In genomic region chr11:69401210-69401637, GRCm38 (mm10) we compare ENCODE assay signal across 8 mouse cellular contexts. TPM values are rescaled to one million over a fixed set of nuclear protein-coding genes. Genes with fewer than 3 reads are reported as not detected.
DNase-seq lines count a peak whose midpoint lies in the region; ATAC-seq and TF ChIP-seq lines count a peak whose summit lies in the region.

No protein-coding gene starts in this region.

- peaks cover 57% of the 10 kb centered on the region for H3K4me1 ChIP-seq in forebrain, embryonic 10.5 days
- H3K4me1 ChIP-seq in heart, embryonic 16.5 days (ENCODE audit: control insufficient read depth, insufficient read depth, low read length) = peaks cover 24% of the 10 kb centered on the region
- peaks cover 6 to 10% of the 10 kb centered on the region in 2 experiments for H3K4me1 ChIP-seq in liver, embryonic 14.5 days (replicated peaks; ENCODE audit: control insufficient read depth in 2 of 2, insufficient read depth in 2 of 2, low read length in 1 of 2)
- H3K4me1 ChIP-seq in neural tube, embryonic 11.5 days (ENCODE audit: control insufficient read depth, insufficient read depth, low read length) = peaks cover 23% of the 10 kb centered on the region
- peaks cover 5% of the 10 kb centered on the region; the same call in 1 of the 2 replicates for H3K4me1 ChIP-seq in stomach, postnatal 0 days (replicated peaks; ENCODE audit: control insufficient read depth, insufficient read depth)

- peak overlapping the region; percentile 31; the same call in 1 of the 2 replicates for H3K27ac ChIP-seq in forebrain, embryonic 10.5 days
- no peak overlapping the region for H3K27ac ChIP-seq in heart, embryonic 16.5 days (ENCODE audit: low read length)
- H3K27ac ChIP-seq in liver, embryonic 14.5 days = no peak overlapping the region
- H3K27ac ChIP-seq in neural tube, embryonic 11.5 days (ENCODE audit: low read depth, low read length) = no peak overlapping the region
- H3K27ac ChIP-seq in stomach, postnatal 0 days (replicated peaks) = no peak overlapping the region

- no peaks in the 10 kb centered on the region for H3K9me3 ChIP-seq in forebrain, embryonic 10.5 days
- no peaks in the 10 kb centered on the region for H3K9me3 ChIP-seq in heart, embryonic 16.5 days (replicated peaks; ENCODE audit: control insufficient read depth, low read length)
- no peaks in the 10 kb centered on the region for H3K9me3 ChIP-seq in liver, embryonic 14.5 days (ENCODE audit: control insufficient read depth, low read length)
- no peaks in the 10 kb centered on the region for H3K9me3 ChIP-seq in neural tube, embryonic 11.5 days (ENCODE audit: control insufficient read depth, low read length)
- no peaks in the 10 kb centered on the region for H3K9me3 ChIP-seq in stomach, postnatal 0 days (ENCODE audit: control insufficient read depth, low read length)

- peak; percentile 35 for ATAC-seq in heart, embryonic 16.5 days (replicated peaks; ENCODE audit: extremely low read depth, insufficient read depth, low FRiP score)
- ATAC-seq in liver, embryonic 14.5 days (ENCODE audit: insufficient read depth) = peak; percentile 70
- ATAC-seq in neural tube, embryonic 11.5 days (ENCODE audit: insufficient read depth, low FRiP score, low TSS enrichment) = peak; percentile 61
- ATAC-seq in stomach, postnatal 0 days (ENCODE audit: low FRiP score, low TSS enrichment) = peak; percentile 81

- peak; percentile 99 for TF ChIP-seq CTCF in liver, embryonic 14.5 days (IDR thresholded peaks at IDR 0.05; ENCODE audit: low read depth)
- peak; percentile 98 for TF ChIP-seq CTCF in stomach, postnatal 0 days (IDR thresholded peaks at IDR 0.05; ENCODE audit: low read depth)

- H3K36me3 ChIP-seq in forebrain, embryonic 10.5 days (replicated peaks) = peaks cover 70% of the 10 kb centered on the region
- H3K36me3 ChIP-seq in heart, embryonic 16.5 days (ENCODE audit: control insufficient read depth, insufficient read depth) = peaks cover 49% of the 10 kb centered on the region
- H3K36me3 ChIP-seq in liver, embryonic 14.5 days (replicated peaks; ENCODE audit: control insufficient read depth, insufficient read depth, low read depth) = peaks cover 14% of the 10 kb centered on the region
- peaks cover 47% of the 10 kb centered on the region for H3K36me3 ChIP-seq in neural tube, embryonic 11.5 days (ENCODE audit: control insufficient read depth, insufficient read depth, low read length)
- peaks cover 42% of the 10 kb centered on the region for H3K36me3 ChIP-seq in stomach, postnatal 0 days (ENCODE audit: control insufficient read depth, insufficient read depth, low read length)

- WGBS in forebrain, embryonic 10.5 days = 19% methylated on average over 22 of the region's 22 CpGs
- 21% methylated on average over 22 of the region's 22 CpGs for WGBS in heart, embryonic 16.5 days
- WGBS in liver, embryonic 14.5 days (ENCODE audit: insufficient replicate concordance) = 29% methylated on average over 22 of the region's 22 CpGs
- 22% methylated on average over 22 of the region's 22 CpGs for WGBS in neural tube, embryonic 11.5 days
- WGBS in stomach, postnatal 0 days = 16% methylated on average over 22 of the region's 22 CpGs

- H3K27me3 ChIP-seq in forebrain, embryonic 10.5 days (ENCODE audit: poor library complexity, severe bottlenecking) = peaks cover 28% of the 10 kb centered on the region
- no peaks in the 10 kb centered on the region for H3K27me3 ChIP-seq in heart, embryonic 16.5 days (ENCODE audit: control insufficient read depth, insufficient read depth, low read length)
- no peaks in the 10 kb centered on the region for H3K27me3 ChIP-seq in liver, embryonic 14.5 days (ENCODE audit: control insufficient read depth, insufficient read depth, low read length)
- H3K27me3 ChIP-seq in neural tube, embryonic 11.5 days (ENCODE audit: control insufficient read depth, insufficient read depth, low read length) = 0 out of 2 replicates have a peak, but pooled peaks cover 4% of the 10 kb centered on the region
- H3K27me3 ChIP-seq in stomach, postnatal 0 days (ENCODE audit: control insufficient read depth, insufficient read depth, low read length) = no peaks in the 10 kb centered on the region

- H3K9ac ChIP-seq in heart, embryonic 16.5 days (ENCODE audit: low read length) = no peak overlapping the region
- H3K9ac ChIP-seq in liver, embryonic 14.5 days (replicated peaks) = no peak overlapping the region
- no peak overlapping the region for H3K9ac ChIP-seq in neural tube, embryonic 11.5 days (ENCODE audit: low read length)
- no peak overlapping the region for H3K9ac ChIP-seq in stomach, postnatal 0 days (ENCODE audit: low read length)

- H3K4me3 ChIP-seq in forebrain, embryonic 10.5 days = peak overlapping the region; percentile 21
- H3K4me3 ChIP-seq in heart, embryonic 16.5 days (ENCODE audit: low read length) = no peak overlapping the region
- no peak overlapping the region for H3K4me3 ChIP-seq in liver, embryonic 14.5 days (ENCODE audit: insufficient read depth in 1 of 2, low read depth in 2 of 2, low read length in 2 of 2)
- peak overlapping the region; percentile 3; the same call in 1 of the 2 replicates for H3K4me3 ChIP-seq in neural tube, embryonic 11.5 days (ENCODE audit: low read depth, low read length)
- no peak overlapping the region for H3K4me3 ChIP-seq in stomach, postnatal 0 days (ENCODE audit: low read depth, low read length)

- no peak overlapping the region for H3K4me2 ChIP-seq in heart, embryonic 16.5 days (ENCODE audit: low read depth, low read length)
- no peak overlapping the region for H3K4me2 ChIP-seq in liver, embryonic 14.5 days (ENCODE audit: low read depth)
- H3K4me2 ChIP-seq in neural tube, embryonic 11.5 days (ENCODE audit: low read depth) = no peak overlapping the region
- H3K4me2 ChIP-seq in stomach, postnatal 0 days (replicated peaks; ENCODE audit: low read depth) = no peak overlapping the region

- peak; percentile 98 for DNase-seq in CD4-positive, CD25-positive, alpha-beta regulatory T cell, adult 2 months (ENCODE audit: low read depth, low spot score)
- DNase-seq in c-Kit-positive CD71-negative TER-119-negative erythroid progenitor cells, embryonic 14.5 days (ENCODE audit: low read depth) = peak; percentile 69
- DNase-seq in forebrain, embryonic 10.5 days (ENCODE audit: extremely low spot score, low spot score) = peak; percentile 84
- peak; percentile 95 to 97 for DNase-seq in kidney, postnatal 25 days
- DNase-seq in liver, embryonic 14.5 days (ENCODE audit: low read depth in 3 of 3, low spot score in 3 of 3) = peak; percentile 79 to 83 (median 81)
- peak; percentile 86 for DNase-seq in neural tube, embryonic 11.5 days (ENCODE audit: low spot score)
- DNase-seq in stomach, postnatal 0 days (ENCODE audit: low spot score) = peak; percentile 95

- no peak for TF ChIP-seq EP300 in liver, embryonic 14.5 days (IDR thresholded peaks at IDR 0.05; ENCODE audit: low read depth)
- no peak for TF ChIP-seq EP300 in stomach, postnatal 0 days (optimal IDR thresholded peaks at IDR 0.05)

RNA-seq across cellular contexts. Expression of gene Tmem88, which starts 3.2 kb away (rescaled TPM):
- polyA plus RNA-seq in forebrain, embryonic 10.5 days (2016; fragmentation: Nextera tagmentation; extraction: Ambion mirVana) = 23.3 and 23.4 TPM in 2 replicates
- 39.6 and 45.2 TPM in 2 replicates for polyA plus RNA-seq in heart, embryonic 16.5 days (2015; fragmentation: Nextera tagmentation; extraction: Ambion mirVana)
- 3.7 and 5.3 TPM in 2 replicates for polyA plus RNA-seq in liver, embryonic 14.5 days (2012; rRNA removed)
- polyA plus RNA-seq in liver, embryonic 14.5 days (2014; fragmentation: Nextera tagmentation; extraction: Ambion mirVana) = 4.6 TPM in 2 replicates
- 13.1 and 17.2 TPM in 2 replicates for polyA plus RNA-seq in neural tube, embryonic 11.5 days (2014; fragmentation: Nextera tagmentation; extraction: Ambion mirVana)
- polyA plus RNA-seq in stomach, postnatal 0 days (2015; fragmentation: Nextera tagmentation; extraction: Ambion mirVana) = 14.9 and 17.8 TPM in 2 replicates

RNA-seq across cellular contexts. Expression of gene Cyb5d1, which starts 5.8 kb away (rescaled TPM):
- polyA plus RNA-seq in forebrain, embryonic 10.5 days (2016; fragmentation: Nextera tagmentation; extraction: Ambion mirVana) = 47.3 and 54.6 TPM in 2 replicates
- polyA plus RNA-seq in heart, embryonic 16.5 days (2015; fragmentation: Nextera tagmentation; extraction: Ambion mirVana) = 25.4 and 27.6 TPM in 2 replicates
- polyA plus RNA-seq in liver, embryonic 14.5 days (2012; rRNA removed) = 4.8 and 8.3 TPM in 2 replicates
- 6.2 and 7.3 TPM in 2 replicates for polyA plus RNA-seq in liver, embryonic 14.5 days (2014; fragmentation: Nextera tagmentation; extraction: Ambion mirVana)
- polyA plus RNA-seq in neural tube, embryonic 11.5 days (2014; fragmentation: Nextera tagmentation; extraction: Ambion mirVana) = 44.7 and 48.4 TPM in 2 replicates
- 9.1 and 9.5 TPM in 2 replicates for polyA plus RNA-seq in stomach, postnatal 0 days (2015; fragmentation: Nextera tagmentation; extraction: Ambion mirVana)

RNA-seq across cellular contexts. Expression of gene Naa38, which starts 5.9 kb away (rescaled TPM):
- 131 and 136 TPM in 2 replicates for polyA plus RNA-seq in forebrain, embryonic 10.5 days (2016; fragmentation: Nextera tagmentation; extraction: Ambion mirVana)
- polyA plus RNA-seq in heart, embryonic 16.5 days (2015; fragmentation: Nextera tagmentation; extraction: Ambion mirVana) = 134 and 135 TPM in 2 replicates
- polyA plus RNA-seq in liver, embryonic 14.5 days (2012; rRNA removed) = 70.9 and 76.9 TPM in 2 replicates
- polyA plus RNA-seq in liver, embryonic 14.5 days (2014; fragmentation: Nextera tagmentation; extraction: Ambion mirVana) = 120 and 127 TPM in 2 replicates
- 125 and 129 TPM in 2 replicates for polyA plus RNA-seq in neural tube, embryonic 11.5 days (2014; fragmentation: Nextera tagmentation; extraction: Ambion mirVana)
- 153 and 170 TPM in 2 replicates for polyA plus RNA-seq in stomach, postnatal 0 days (2015; fragmentation: Nextera tagmentation; extraction: Ambion mirVana)

RNA-seq across cellular contexts. Expression of gene Kdm6b, which starts 12.3 kb away (rescaled TPM):
- polyA plus RNA-seq in forebrain, embryonic 10.5 days (2016; fragmentation: Nextera tagmentation; extraction: Ambion mirVana) = 31.7 TPM in 2 replicates
- polyA plus RNA-seq in heart, embryonic 16.5 days (2015; fragmentation: Nextera tagmentation; extraction: Ambion mirVana) = 17.3 and 18.2 TPM in 2 replicates
- polyA plus RNA-seq in liver, embryonic 14.5 days (2012; rRNA removed) = 1.1 and 1.4 TPM in 2 replicates
- polyA plus RNA-seq in liver, embryonic 14.5 days (2014; fragmentation: Nextera tagmentation; extraction: Ambion mirVana) = 2.9 TPM in 2 replicates
- polyA plus RNA-seq in neural tube, embryonic 11.5 days (2014; fragmentation: Nextera tagmentation; extraction: Ambion mirVana) = 37.9 and 42.0 TPM in 2 replicates
- 12.9 and 13.1 TPM in 2 replicates for polyA plus RNA-seq in stomach, postnatal 0 days (2015; fragmentation: Nextera tagmentation; extraction: Ambion mirVana)

RNA-seq across cellular contexts. Expression of gene Chd3, which starts 32.0 kb away (rescaled TPM):
- polyA plus RNA-seq in forebrain, embryonic 10.5 days (2016; fragmentation: Nextera tagmentation; extraction: Ambion mirVana) = 40.7 and 44.9 TPM in 2 replicates
- polyA plus RNA-seq in heart, embryonic 16.5 days (2015; fragmentation: Nextera tagmentation; extraction: Ambion mirVana) = 13.3 and 19.8 TPM in 2 replicates
- 13.7 and 14.3 TPM in 2 replicates for polyA plus RNA-seq in liver, embryonic 14.5 days (2012; rRNA removed)
- polyA plus RNA-seq in liver, embryonic 14.5 days (2014; fragmentation: Nextera tagmentation; extraction: Ambion mirVana) = 1.9 and 2.4 TPM in 2 replicates
- polyA plus RNA-seq in neural tube, embryonic 11.5 days (2014; fragmentation: Nextera tagmentation; extraction: Ambion mirVana) = 57.3 and 60.1 TPM in 2 replicates
- polyA plus RNA-seq in stomach, postnatal 0 days (2015; fragmentation: Nextera tagmentation; extraction: Ambion mirVana) = 18.4 and 18.9 TPM in 2 replicates

Comparison
In these comparisons a context has a peak if more than half of its experiments do, and no peak if none do; other contexts are left out.
1. H3K4me3 ChIP-seq: peak in forebrain, embryonic 10.5 days (single experiment) and neural tube, embryonic 11.5 days (single experiment); none in heart, embryonic 16.5 days (single experiment), liver, embryonic 14.5 days (0 of 2) and stomach, postnatal 0 days (single experiment).
2. Peak in every context shown above with its lines, with median percentiles within 50 percentile points of each other: DNase-seq and ATAC-seq.